Mouse (Mus musculus) left cerebral cortex, postnatal 14 days (tissue): Measurements from ENCODE around the gene Terb2. TPM values are rescaled to one million over a fixed set of nuclear protein-coding genes. Genes with fewer than 3 reads are reported as not detected.
"Not testable (repeated sequence)": the region's sequence is repeated elsewhere in the genome, so short reads cannot be mapped to it uniquely, and the experiment has no call there.

ENCODE experiments used
- DNase-seq, 2 experiments: peaks; one replicate each; pipeline ENCODE4 v3.0.0; 2021 to 2022; ENCODE audit warnings: low spot score in 2 of 2, mixed read lengths in 1 of 2
- intact Hi-C: fragments of 180-260 bp; cut with DNase I; formaldehyde crosslinking; loops from one replicate; pipeline ENCODE4 v1.15.1; 2025
- total RNA-seq, 2 experiments: library from RNA; stranded (reverse); gene quantifications; 2 replicates each; pipeline ENCODE4 v1.2.3; 2021

Terb2 gene
- total RNA-seq, 2 experiments from 2014 or later: not detected

GRCm38 (mm10) chr2:122159667-122160066, 26.4 kb upstream of the Terb2 start:
- intact Hi-C loops: loop anchor here (5.0 kb wide), 1 partner anchor 87 kb away; no protein-coding TSS in a partner anchor
- DNase-seq: no peak

GRCm38 (mm10) chr2:122160680-122161079, 25.4 kb upstream of the Terb2 start, which contains the start of gene Trim69:
TSS of gene Trim69 (plus strand) at chr2:122160700.
- intact Hi-C loops: loop anchor here (5.0 kb wide), 1 partner anchor 88 kb away; no protein-coding TSS in a partner anchor

GRCm38 (mm10) chr2:122161542-122161941, 24.5 kb upstream of the Terb2 start:
- no peak for DNase-seq
- intact Hi-C loops: loop anchor here (5.0 kb wide), 1 partner anchor 89 kb away; no protein-coding TSS in a partner anchor

More at GRCm38 (mm10) chr2:122160680-122161079, 25.4 kb upstream of the Terb2 start, which contains the start of gene Trim69:
- DNase-seq: peak; percentile 67 to 78

- no peak for DNase-seq
- intact Hi-C loops: loop anchor here (5.0 kb wide), 1 partner anchor 90 kb away; no protein-coding TSS in a partner anchor
Measured at GRCm38 (mm10) chr2:122162529-122162928, 23.5 kb upstream of the Terb2 start.

- intact Hi-C loops: loop anchor here (5.0 kb wide), 1 partner anchor 91 kb away; no protein-coding TSS in a partner anchor
- DNase-seq: peak in 1 of 2 experiments; percentile 26
Measured at GRCm38 (mm10) chr2:122163430-122164195, 22.5 kb upstream of the Terb2 start.

- DNase-seq: peak in 1 of 2 experiments; percentile 20
- intact Hi-C loops: loop anchor here (5.0 kb wide), 1 partner anchor 92 kb away; no protein-coding TSS in a partner anchor
Measured at GRCm38 (mm10) chr2:122164293-122164692, 21.8 kb upstream of the Terb2 start.

GRCm38 (mm10) chr2:122171292-122171691, 14.8 kb upstream of the Terb2 start:
- intact Hi-C loops: no loop called here
- no peak for DNase-seq

GRCm38 (mm10) chr2:122172188-122172587, 13.9 kb upstream of the Terb2 start:
- no peak for DNase-seq
- intact Hi-C loops: no loop called here

- DNase-seq: no peak
- intact Hi-C loops: no loop called here
Measured at GRCm38 (mm10) chr2:122180051-122180822, 5.8 kb upstream of the Terb2 start.

GRCm38 (mm10) chr2:122185086-122185485, 986 bp upstream of the Terb2 start:
- no peak for DNase-seq
- intact Hi-C loops: no loop called here

- intact Hi-C loops: no loop called here
- no peak for DNase-seq
Measured at GRCm38 (mm10) chr2:122186751-122187150, 679 bp downstream of the Terb2 start.

- no peak for DNase-seq
- intact Hi-C loops: loop anchor here (10.0 kb wide), 1 partner anchor 433 kb away; no protein-coding TSS in a partner anchor
Measured at GRCm38 (mm10) chr2:122191849-122192248, 5.8 kb downstream of the Terb2 start.

- peak; percentile 34 to 69 for DNase-seq
Measured at GRCm38 (mm10) chr2:122194509-122194929, 8.4 kb downstream of the Terb2 start.

GRCm38 (mm10) chr2:122201501-122201900, 15.4 kb downstream of the Terb2 start:
- intact Hi-C loops: no loop called here
- DNase-seq: no peak

More at GRCm38 (mm10) chr2:122194509-122194929, 8.4 kb downstream of the Terb2 start:
- intact Hi-C loops: loop anchor here (2.0 to 10.0 kb wide), 4 partner anchors 48 to 430 kb away; no protein-coding TSS in a partner anchor

- intact Hi-C loops: no loop called here
- no peak for DNase-seq
Measured at GRCm38 (mm10) chr2:122206440-122207107, 20.5 kb downstream of the Terb2 start.

GRCm38 (mm10) chr2:122210534-122211228, 24.6 kb downstream of the Terb2 start:
- DNase-seq: no peak
- intact Hi-C loops: no loop called here

GRCm38 (mm10) chr2:122217075-122217474, 31.0 kb downstream of the Terb2 start:
- DNase-seq, intact Hi-C loops: not testable (repeated sequence)

- DNase-seq: no peak
Measured at GRCm38 (mm10) chr2:122218234-122218633, 32.2 kb downstream of the Terb2 start.

GRCm38 (mm10) chr2:122221378-122221777, 35.3 kb downstream of the Terb2 start:
- DNase-seq: no peak

More at GRCm38 (mm10) chr2:122218234-122218633, 32.2 kb downstream of the Terb2 start:
- intact Hi-C loops: no loop called here

More at GRCm38 (mm10) chr2:122221378-122221777, 35.3 kb downstream of the Terb2 start:
- intact Hi-C loops: no loop called here
